Comparison of ENCODE assay signal across 15 mouse cellular contexts in genomic region chr4:45896425-45897081, GRCm38 (mm10). TPM values are rescaled to one million over a fixed set of nuclear protein-coding genes. Genes with fewer than 3 reads are reported as not detected.
A peak's percentile ranks its signal among the peaks of the same experiment; 100 is the strongest.
DNase-seq lines count a peak whose midpoint lies in the region.
"Had no signal": no experiment of that assay in that cellular context is flagged by ENCODE, and none has a peak within 500 bp of the region (broad histone marks: within the 10 kb centered on the region; RNA-seq: fewer than 3 reads in every experiment).

No protein-coding gene starts in this region.

- H3K27ac ChIP-seq in heart, embryonic 10.5 days, result no peak overlapping the region
- H3K27ac ChIP-seq: liver, embryonic 13.5 days; midbrain, embryonic 12.5 days had no signal

- peaks cover 52% of the 10 kb centered on the region for H3K27me3 ChIP-seq in heart, embryonic 10.5 days (ENCODE audit: insufficient read depth, poor library complexity, severe bottlenecking)

- H3K36me3 ChIP-seq in heart, embryonic 10.5 days, result no peaks in the 10 kb centered on the region
- H3K36me3 ChIP-seq: liver, embryonic 13.5 days; midbrain, embryonic 12.5 days had no signal

- H3K9me3 ChIP-seq in heart, embryonic 10.5 days, result no peaks in the 10 kb centered on the region
- H3K9me3 ChIP-seq: liver, embryonic 13.5 days; midbrain, embryonic 12.5 days had no signal

- peaks cover 20% of the 10 kb centered on the region; the same call in 1 of the 2 replicates for H3K4me1 ChIP-seq in heart, embryonic 10.5 days
- H3K4me1 ChIP-seq: liver, embryonic 13.5 days had no signal

- 0 out of 2 replicates have a peak overlapping the region, but pooled peaks have one; percentile 6 for H3K4me3 ChIP-seq in heart, embryonic 10.5 days
- H3K4me3 ChIP-seq: liver, embryonic 13.5 days; midbrain, embryonic 12.5 days had no signal

- DNase-seq in heart, embryonic 10.5 days (ENCODE audit: low spot score), result no peak
- no peak for DNase-seq in heart, adult 8-10 months (ENCODE audit: low spot score)
- peak; percentile 17 for DNase-seq in retina, postnatal 1 day
- DNase-seq in retina, embryonic 14.5 days (ENCODE audit: low spot score), result no peak
- peak; percentile 57 for DNase-seq in kidney, postnatal 14 days
- no peak for DNase-seq in frontal cortex, postnatal 25 days (ENCODE audit: low spot score in 2 of 2)
- no peak for DNase-seq in urinary bladder, adult 2 months (ENCODE audit: low spot score)
- DNase-seq in cerebellum, adult 9-11 months, result no peak
- DNase-seq: cerebellum, postnatal 14 days; gastrocnemius, postnatal 25 days; liver, embryonic 13.5 days; thymus, postnatal 36 days had no signal

- 12% methylated on average over 16 of the region's 16 CpGs for WGBS in heart, embryonic 10.5 days

RNA-seq across cellular contexts. Expression of gene Ccdc180, which starts 6.5 kb away (rescaled TPM):
- polyA plus RNA-seq in heart, embryonic 10.5 days (2016; fragmentation: Nextera tagmentation; extraction: Ambion mirVana), result 0.04 and 0.05 TPM in 2 replicates
- under 1 TPM in 1 of 4 experiments, not detected in 3; 0.09 TPM for total RNA-seq in heart, adult 8-10 months (2022)
- 0.03 and 0.06 TPM in 2 replicates for polyA plus RNA-seq in urinary bladder, adult 2 months (2012; rRNA removed)
- total RNA-seq: gastrocnemius, postnatal 25 days; hematopoietic stem cell, adult 5-6 weeks had no signal
- polyA plus RNA-seq: midbrain, embryonic 12.5 days had no signal

RNA-seq across cellular contexts. Expression of gene Stra6l, which starts 48.1 kb away (rescaled TPM):
- polyA plus RNA-seq in heart, embryonic 10.5 days (2016; fragmentation: Nextera tagmentation; extraction: Ambion mirVana), result 0.21 and 0.55 TPM in 2 replicates
- total RNA-seq in heart, adult 8-10 months (2022), result not detected
- polyA plus RNA-seq in urinary bladder, adult 2 months (2012; rRNA removed), result 0.39 and 0.57 TPM in 2 replicates
- total RNA-seq: gastrocnemius, postnatal 25 days; hematopoietic stem cell, adult 5-6 weeks; neutrophil, adult 5-6 weeks had no signal

Comparison
In these comparisons a context has a peak if more than half of its experiments do, and no peak if none do; other contexts are left out.
1. DNase-seq: peak in retina, postnatal 1 day (single experiment) and kidney, postnatal 14 days (single experiment); none in heart, embryonic 10.5 days (single experiment), heart, adult 8-10 months (single experiment), retina, embryonic 14.5 days (single experiment), frontal cortex, postnatal 25 days (0 of 2), urinary bladder, adult 2 months (single experiment) and cerebellum, adult 9-11 months (single experiment).